Mouse (Mus musculus) gastrocnemius, postnatal 14 days (tissue): Measurements from ENCODE around the gene Arhgef16. TPM values are rescaled to one million over a fixed set of nuclear protein-coding genes. Genes with fewer than 3 reads are reported as not detected.

ENCODE experiments used
- DNase-seq: peaks from one replicate; pipeline ENCODE4 v3.0.0; 2021; ENCODE audit warnings: mixed read lengths
- intact Hi-C: fragments of 180-260 bp; cut with DNase I; formaldehyde crosslinking; loops from one replicate; pipeline ENCODE4 v1.15.1; 2025; ENCODE audit warnings: low total_unique reads
- total RNA-seq, 2 experiments: library from RNA; stranded (reverse); gene quantifications; 2 replicates each; pipeline ENCODE4 v1.2.3; 2021

Arhgef16 gene
- total RNA-seq, 2 experiments from 2014 or later, result 0.75 to 1.1 TPM

GRCm38 (mm10) chr4:154297761-154298160 is 3.7 kb downstream of the Arhgef16 start:
- DNase-seq, result no peak
- intact Hi-C loops, result no loop called here

- intact Hi-C loops, result no loop called here
- no peak for DNase-seq
These were observed 7.2 kb downstream of the Arhgef16 start for GRCm38 (mm10) chr4:154294262-154294731.

GRCm38 (mm10) chr4:154293735-154294201 is 7.7 kb downstream of the Arhgef16 start:
- no peak for DNase-seq
- intact Hi-C loops, result no loop called here

- intact Hi-C loops, result no loop called here
- no peak for DNase-seq
These were observed 17.8 kb downstream of the Arhgef16 start for GRCm38 (mm10) chr4:154283671-154284070.

- no peak for DNase-seq
- intact Hi-C loops, result loop anchor here (10.0 kb wide), 1 partner anchor 215 kb away; no protein-coding TSS in a partner anchor
These were observed 22.0 kb downstream of the Arhgef16 start for GRCm38 (mm10) chr4:154279481-154279880.

- DNase-seq, result no peak
- intact Hi-C loops, result loop anchor here (5.0 to 10.0 kb wide), 2 partner anchors 101 to 208 kb away; partner anchors contain the start of gene Megf6
These were observed 28.5 kb downstream of the Arhgef16 start for GRCm38 (mm10) chr4:154273000-154273399.

GRCm38 (mm10) chr4:154269520-154269919 is 32.0 kb downstream of the Arhgef16 start:
- intact Hi-C loops, result no loop called here
- DNase-seq, result no peak

GRCm38 (mm10) chr4:154267511-154267910 is 34.0 kb downstream of the Arhgef16 start:
- intact Hi-C loops, result no loop called here

GRCm38 (mm10) chr4:154262071-154262470 is 39.4 kb downstream of the Arhgef16 start:
- no peak for DNase-seq
- intact Hi-C loops, result no loop called here

More at GRCm38 (mm10) chr4:154267511-154267910, 34.0 kb downstream of the Arhgef16 start:
- no peak for DNase-seq

GRCm38 (mm10) chr4:154260755-154261154 is 40.7 kb downstream of the Arhgef16 start:
- intact Hi-C loops, result no loop called here
- DNase-seq, result no peak

- no peak for DNase-seq
These were observed 48.8 kb downstream of the Arhgef16 start for GRCm38 (mm10) chr4:154252537-154253255.

GRCm38 (mm10) chr4:154249316-154249715 is 52.2 kb downstream of the Arhgef16 start:
- intact Hi-C loops, result no loop called here
- no peak for DNase-seq

More at GRCm38 (mm10) chr4:154252537-154253255, 48.8 kb downstream of the Arhgef16 start:
- intact Hi-C loops, result no loop called here

- intact Hi-C loops, result no loop called here
These were observed 53.2 kb downstream of the Arhgef16 start for GRCm38 (mm10) chr4:154248092-154248805.

GRCm38 (mm10) chr4:154247207-154248091 is 54.0 kb downstream of the Arhgef16 start:
- intact Hi-C loops, result no loop called here
- DNase-seq, result no peak

More at GRCm38 (mm10) chr4:154248092-154248805, 53.2 kb downstream of the Arhgef16 start:
- no peak for DNase-seq

GRCm38 (mm10) chr4:154246115-154247040 is 55.1 kb downstream of the Arhgef16 start:
- intact Hi-C loops, result no loop called here
- DNase-seq, result peak; percentile 80

GRCm38 (mm10) chr4:154245342-154245741 is 56.1 kb downstream of the Arhgef16 start:
- DNase-seq, result no peak
- intact Hi-C loops, result no loop called here

- DNase-seq, result no peak
- intact Hi-C loops, result no loop called here
These were observed 60.9 kb downstream of the Arhgef16 start for GRCm38 (mm10) chr4:154240608-154241007.

- intact Hi-C loops, result no loop called here
- no peak for DNase-seq
These were observed 62.3 kb downstream of the Arhgef16 start for GRCm38 (mm10) chr4:154239199-154239598.
